Mouse (Mus musculus) adrenal gland, postnatal 36 days (tissue): Measurements from ENCODE around the gene N6amt1. TPM values are rescaled to one million over a fixed set of nuclear protein-coding genes. Genes with fewer than 3 reads are reported as not detected.

Source experiments
- DNase-seq, 2 experiments: peaks; one replicate each; pipeline ENCODE4 v3.0.0; 2021; ENCODE audit warnings: mixed read lengths in 1 of 2
- total RNA-seq, 2 experiments: library from RNA; stranded (reverse); gene quantifications; 2 replicates each; pipeline ENCODE4 v1.2.3; 2021

The N6amt1 gene
- total RNA-seq, 2 experiments from 2014 or later, result 16.7 to 26.1 TPM

GRCm38 (mm10) chr16:87384366-87384765 is 30.4 kb downstream of the N6amt1 start:
- DNase-seq, result no peak

GRCm38 (mm10) chr16:87387444-87387977 is 33.5 kb downstream of the N6amt1 start:
- DNase-seq, result peak; percentile 47 to 49

- DNase-seq, result peak; percentile 51 to 72
Observed at GRCm38 (mm10) chr16:87393813-87394548, 40.0 kb downstream of the N6amt1 start.

GRCm38 (mm10) chr16:87405001-87405400 is 51.0 kb downstream of the N6amt1 start:
- DNase-seq, result peak; percentile 10 to 33

Other genes starting within 250 kb of the N6amt1 start
- 10 to 100 TPM; 35.8 to 36.8 TPM for gene Ltn1, start 78.4 kb downstream of the N6amt1 start, total RNA-seq
- gene Rwdd2b, start 86.4 kb downstream of the N6amt1 start, total RNA-seq, result 1 to 10 TPM; 6.0 to 7.9 TPM
- 10 to 100 TPM; 78.0 to 78.3 TPM for gene Usp16, start 100.5 kb downstream of the N6amt1 start, total RNA-seq
- gene Cct8, start 141.7 kb downstream of the N6amt1 start, total RNA-seq, result 100 to 1,000 TPM; 202 to 252 TPM
- gene Map3k7cl, start 199.1 kb downstream of the N6amt1 start, total RNA-seq, result 1 to 10 TPM in 1 of 2 experiments, under 1 TPM in 1; 0.72 to 1.0 TPM